Mouse (Mus musculus): ENCODE measurements around the gene Vstm4.

Vstm4 gene

GRCm38 (mm10) chr14:32859831-32860569, 3.4 kb downstream of the Vstm4 start:
- DNase-seq (ENCODE audit: low spot score) = no peak

GRCm38 (mm10) chr14:32861149-32861581, 4.6 kb downstream of the Vstm4 start:
- DNase-seq (ENCODE audit: low spot score) = no peak

- no peak for DNase-seq (ENCODE audit: low spot score)
Measured at GRCm38 (mm10) chr14:32861656-32862055, 5.1 kb downstream of the Vstm4 start.

- no peak for DNase-seq (ENCODE audit: low spot score)
Measured at GRCm38 (mm10) chr14:32865331-32865730, 8.8 kb downstream of the Vstm4 start.

- no peak for DNase-seq (ENCODE audit: low spot score)
Measured at GRCm38 (mm10) chr14:32871963-32872362, 15.4 kb downstream of the Vstm4 start.

- no peak for DNase-seq (ENCODE audit: low spot score)
Measured at GRCm38 (mm10) chr14:32877549-32877948, 21.0 kb downstream of the Vstm4 start.

GRCm38 (mm10) chr14:32880332-32880731, 23.8 kb downstream of the Vstm4 start:
- no peak for DNase-seq (ENCODE audit: low spot score)

- no peak for DNase-seq (ENCODE audit: low spot score)
Measured at GRCm38 (mm10) chr14:32881693-32882092, 25.1 kb downstream of the Vstm4 start.

- no peak for DNase-seq (ENCODE audit: low spot score)
Measured at GRCm38 (mm10) chr14:32888876-32889674, 32.5 kb downstream of the Vstm4 start.

GRCm38 (mm10) chr14:32894341-32894853, 37.8 kb downstream of the Vstm4 start:
- no peak for DNase-seq (ENCODE audit: low spot score)

- DNase-seq (ENCODE audit: low spot score) = no peak
Measured at GRCm38 (mm10) chr14:32894878-32895277, 38.3 kb downstream of the Vstm4 start.

GRCm38 (mm10) chr14:32896896-32897295, 40.3 kb downstream of the Vstm4 start:
- peak; percentile 4 for DNase-seq (ENCODE audit: low spot score)

- DNase-seq (ENCODE audit: low spot score) = no peak
Measured at GRCm38 (mm10) chr14:32903203-32903602, 46.6 kb downstream of the Vstm4 start.

- no peak for DNase-seq (ENCODE audit: low spot score)
Measured at GRCm38 (mm10) chr14:32906545-32906944, 50.0 kb downstream of the Vstm4 start.

- no peak for DNase-seq (ENCODE audit: low spot score)
Measured at GRCm38 (mm10) chr14:32909112-32909511, 52.6 kb downstream of the Vstm4 start.

GRCm38 (mm10) chr14:32911187-32911586, 54.6 kb downstream of the Vstm4 start:
- no peak for DNase-seq (ENCODE audit: low spot score)

- no peak for DNase-seq (ENCODE audit: low spot score)
Measured at GRCm38 (mm10) chr14:32915360-32915759, 58.8 kb downstream of the Vstm4 start.

GRCm38 (mm10) chr14:32917919-32918318, 61.4 kb downstream of the Vstm4 start:
- DNase-seq (ENCODE audit: low spot score) = no peak

- DNase-seq (ENCODE audit: low spot score) = no peak
Measured at GRCm38 (mm10) chr14:32923871-32924270, 67.3 kb downstream of the Vstm4 start.

- DNase-seq (ENCODE audit: low spot score) = no peak
Measured at GRCm38 (mm10) chr14:32931709-32932108, 75.2 kb downstream of the Vstm4 start.

GRCm38 (mm10) chr14:32932220-32932619, 75.7 kb downstream of the Vstm4 start:
- DNase-seq (ENCODE audit: low spot score) = no peak

GRCm38 (mm10) chr14:32934064-32934463, 77.5 kb downstream of the Vstm4 start:
- DNase-seq (ENCODE audit: low spot score) = no peak

GRCm38 (mm10) chr14:32939217-32939616, 82.7 kb downstream of the Vstm4 start:
- DNase-seq (ENCODE audit: low spot score) = no peak

Data from adipocyte (in vitro differentiated cells).